Mouse (Mus musculus) monocyte, adult 5-6 weeks (primary cell): ENCODE measurements around the gene Golt1b. TPM values are rescaled to one million over a fixed set of nuclear protein-coding genes. Genes with fewer than 3 reads are reported as not detected.
"Not testable (repeated sequence)": the region's sequence is repeated elsewhere in the genome, so short reads cannot be mapped to it uniquely, and the experiment has no call there.

Experiments used
- ATAC-seq: fragments of 153-309, 156-312 bp; replicated peaks from 2 replicates; pipeline ENCODE4 v1.8.0; 2017; ENCODE audit warnings: mild to moderate bottlenecking; ENCODE audit not compliant: low TSS enrichment, insufficient number of reproducible peaks, severe bottlenecking, poor library complexity, low FRiP score
- total RNA-seq: library from RNA; stranded (forward); fragments of 200-1000, 200-491, 200-594 nt; gene quantifications from 3 replicates; pipeline ENCODE4 v1.2.3, GENCODE M21; 2017

Gene Golt1b
- total RNA-seq = 18.7 to 31.3 TPM (median 30.3 TPM) in 3 replicates

DNA sequence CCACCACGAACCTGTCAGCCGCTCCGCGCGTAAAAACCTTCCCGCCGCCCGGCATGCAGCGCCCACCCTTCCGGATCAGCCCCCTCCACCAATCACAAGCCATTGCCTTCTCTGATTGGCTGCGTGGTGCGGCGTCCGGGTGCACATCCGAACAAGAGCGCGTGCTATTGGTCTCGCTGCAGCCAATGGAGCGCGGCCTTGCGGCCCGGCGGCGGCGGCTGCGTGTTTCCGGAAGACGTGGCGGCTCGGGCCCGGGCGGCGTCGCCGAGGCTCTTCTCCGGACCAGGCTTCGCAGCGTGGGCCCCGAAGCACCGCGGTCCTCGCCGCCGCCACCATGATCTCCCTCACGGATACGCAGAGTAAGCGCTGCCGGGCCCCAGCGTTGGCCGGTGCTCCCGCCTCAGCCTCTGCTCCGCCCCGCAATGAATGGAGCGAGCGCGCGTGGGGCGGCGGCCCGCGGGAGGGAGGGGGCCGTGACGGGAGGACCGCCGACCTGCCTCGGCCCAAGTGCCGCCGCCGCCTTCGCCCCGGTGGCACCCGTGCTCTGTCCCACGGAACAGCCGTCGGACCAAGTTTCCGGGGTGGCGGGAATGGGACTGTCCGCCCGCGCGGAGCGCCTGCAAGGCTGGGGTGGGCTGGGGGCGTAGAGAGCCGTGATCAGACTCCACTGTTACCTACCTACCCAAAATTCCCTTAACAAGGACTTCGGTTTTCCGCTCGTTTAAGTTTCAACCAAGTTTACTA is at the start of gene Golt1b, which contains the start of gene Recql:
Gene Golt1b, plus strand, starts transcription at position 211 of the 744 bp plus-strand sequence.
Gene Recql, minus strand, starts transcription at position 77 of the 744 bp plus-strand sequence.
- ATAC-seq = peak; percentile 98

DNA sequence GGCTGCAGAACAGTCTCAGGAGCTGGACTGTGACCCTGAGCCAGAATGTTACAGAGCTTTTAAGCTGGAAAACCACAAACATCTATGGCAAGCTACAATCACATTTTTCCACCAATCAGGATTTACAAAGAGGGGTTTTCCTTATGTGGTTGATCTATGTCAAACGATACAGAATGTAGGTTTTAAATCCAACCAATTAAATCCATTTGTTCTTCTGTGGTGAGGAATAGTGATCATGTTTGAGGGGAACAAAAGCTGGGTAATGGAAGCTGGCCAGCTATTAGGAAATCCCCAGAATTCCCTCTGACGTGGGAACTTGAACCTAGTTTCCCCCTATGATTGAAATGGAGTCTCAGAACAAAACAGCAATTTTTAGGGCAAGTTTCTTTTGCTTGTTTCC is 48.1 kb upstream of the Golt1b start:
- no peak for ATAC-seq

DNA sequence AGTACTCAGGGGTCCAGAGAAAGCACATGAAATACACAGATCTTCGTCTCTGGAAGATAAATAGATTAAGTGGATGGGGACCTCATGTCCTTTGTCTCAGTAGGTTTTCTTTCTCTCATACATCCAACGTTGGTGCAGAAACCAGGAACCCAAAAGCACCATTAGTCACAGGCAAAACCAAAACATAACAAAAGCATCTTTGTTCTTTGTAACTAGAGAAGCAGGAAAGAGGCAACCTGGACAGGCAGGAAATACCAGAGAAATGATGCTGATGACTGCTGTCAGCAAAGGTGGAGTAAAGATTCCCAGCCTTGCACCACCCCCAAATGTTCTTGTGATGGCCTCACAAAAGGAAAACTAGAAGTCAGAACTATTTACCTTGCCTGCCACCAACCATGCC is 47.4 kb upstream of the Golt1b start:
- no peak for ATAC-seq

DNA sequence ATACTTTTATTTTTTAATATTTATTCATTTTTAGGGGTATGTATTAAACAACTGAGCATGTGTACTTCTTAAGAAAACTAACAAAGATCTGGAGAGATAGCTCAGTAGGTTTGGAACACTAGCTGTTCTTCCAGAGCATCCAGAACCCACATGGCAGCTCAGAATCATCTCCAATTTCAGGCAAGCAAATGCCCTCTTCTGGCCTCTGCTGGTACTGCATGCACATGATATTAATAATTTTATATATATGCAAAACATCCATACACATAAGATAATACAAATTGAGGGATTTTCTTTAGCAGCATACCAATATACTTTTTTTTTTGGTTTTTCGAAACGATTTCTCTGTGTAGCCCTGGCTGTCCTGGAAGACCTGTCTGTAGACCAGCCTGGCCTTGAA is 43.5 kb upstream of the Golt1b start:
- ATAC-seq = no peak

DNA sequence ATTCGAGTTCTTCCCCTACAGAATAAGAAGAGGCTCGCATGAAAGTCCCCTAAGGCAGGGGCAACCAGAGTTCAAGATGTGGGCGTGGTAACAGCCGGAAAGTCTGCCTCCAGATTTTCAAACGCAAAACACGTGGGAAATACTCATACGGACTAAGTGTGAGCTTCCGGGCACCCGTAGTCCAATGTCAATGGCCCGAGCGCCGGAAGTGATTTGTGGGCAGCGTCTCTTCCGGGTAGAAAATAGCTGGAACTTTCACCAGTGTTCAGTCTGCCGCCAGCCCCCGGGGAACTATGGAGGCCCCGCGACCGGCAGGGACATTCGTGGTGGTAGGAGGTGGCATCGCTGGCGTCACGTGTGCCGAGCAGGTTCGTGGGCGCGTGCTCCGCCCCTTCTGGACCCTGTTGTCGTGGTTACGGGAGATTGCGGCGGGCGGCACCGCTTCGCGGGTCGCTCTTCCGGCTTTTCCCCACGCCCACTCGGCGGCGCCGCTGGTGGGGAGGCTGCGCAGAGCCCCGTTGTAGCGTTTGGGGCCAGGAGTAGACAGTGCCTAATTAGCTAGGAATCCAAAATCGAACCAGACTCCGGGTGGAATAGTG is 41.5 kb upstream of the Golt1b start, which contains the start of gene Pyroxd1:
Gene Pyroxd1, plus strand, starts transcription at position 215 of the 599 bp plus-strand sequence.
- peak; percentile 80 for ATAC-seq

DNA sequence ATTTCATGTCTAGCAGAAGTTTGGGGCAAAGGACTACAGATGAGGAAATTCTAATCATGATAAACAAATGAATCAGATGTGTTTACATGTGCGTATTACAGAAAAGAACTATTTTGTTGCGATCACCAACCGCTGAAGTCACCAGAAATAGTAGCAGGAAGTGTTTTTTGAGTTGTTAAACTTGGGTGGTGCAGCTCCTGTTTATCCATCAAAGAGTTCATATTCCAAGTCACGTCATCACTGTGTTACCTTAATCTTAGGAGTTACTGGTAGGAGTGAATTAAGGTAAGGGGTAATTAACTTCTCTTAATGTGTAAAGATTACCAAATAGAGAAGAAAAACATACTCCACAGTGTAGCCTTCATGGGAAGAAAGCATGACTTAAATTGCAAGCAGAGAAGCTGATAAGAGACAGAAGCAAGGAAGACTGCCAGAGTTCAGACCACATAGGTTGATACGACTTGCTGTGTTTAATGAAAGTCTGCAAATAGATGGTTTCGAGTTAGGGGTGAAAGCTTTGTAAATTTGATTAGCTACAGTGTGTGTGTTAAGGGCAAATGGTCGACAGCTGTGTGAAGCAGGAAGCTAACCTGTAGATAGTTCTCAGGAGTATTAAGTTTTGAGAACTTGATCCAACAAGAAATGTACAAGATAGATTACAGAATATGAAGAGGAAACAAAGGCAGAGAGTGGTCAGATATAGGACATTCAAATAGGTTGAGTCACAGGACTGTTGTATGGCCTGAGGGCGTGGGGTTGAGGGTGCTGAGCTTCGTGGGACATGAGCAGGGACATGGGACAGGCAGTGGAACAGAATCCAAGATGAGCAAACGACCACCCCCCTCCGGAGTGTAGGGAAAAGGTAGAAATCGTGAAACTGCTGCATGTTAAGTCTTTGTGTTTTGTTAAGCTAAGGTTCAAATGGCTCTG is 40.6 kb upstream of the Golt1b start:
- ATAC-seq = no peak

DNA sequence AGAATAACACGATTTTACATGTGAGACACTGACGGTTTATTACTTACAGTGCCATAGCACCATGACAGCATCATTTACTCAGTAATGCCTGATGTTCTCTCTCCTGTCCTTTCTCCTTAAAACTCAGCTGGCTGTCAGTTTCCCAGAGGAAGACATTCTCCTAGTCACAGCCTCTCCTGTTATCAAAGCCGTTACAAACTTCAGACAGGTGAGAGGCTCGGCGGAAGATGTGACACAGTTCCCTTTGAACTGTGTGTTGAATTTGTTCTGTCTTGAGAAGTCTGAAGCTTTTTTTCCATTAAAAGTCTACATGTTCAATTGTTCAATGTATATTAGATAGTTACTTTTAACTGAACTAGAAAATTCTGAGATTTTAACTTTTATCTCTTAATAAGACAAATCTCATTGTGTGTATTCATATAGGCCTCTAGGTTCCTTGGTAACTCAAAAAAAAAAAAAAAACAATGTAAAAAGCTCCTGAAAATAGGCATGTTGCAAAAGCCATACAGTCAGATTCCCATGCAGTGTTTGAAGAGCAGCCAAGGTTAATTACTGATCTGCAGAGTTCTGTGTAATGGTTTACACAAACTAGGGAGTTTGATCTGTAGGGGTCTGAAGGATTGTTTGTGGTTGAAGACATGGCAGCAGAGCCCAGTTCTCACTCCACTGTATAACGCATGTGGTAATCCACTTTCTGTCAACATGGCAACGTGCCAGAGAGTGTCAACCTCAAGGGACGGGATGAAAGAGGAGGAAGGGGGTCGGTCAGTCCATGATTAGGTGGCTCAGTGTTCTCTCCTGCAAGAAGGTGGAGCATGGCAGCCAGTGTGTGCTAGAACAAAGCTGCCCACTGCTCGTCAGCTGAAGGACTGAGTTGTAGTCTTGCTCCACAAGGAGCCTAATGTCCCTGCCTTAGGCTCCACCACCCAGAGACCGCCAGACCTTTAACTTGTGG is 39.3 kb upstream of the Golt1b start:
- ATAC-seq = no peak

DNA sequence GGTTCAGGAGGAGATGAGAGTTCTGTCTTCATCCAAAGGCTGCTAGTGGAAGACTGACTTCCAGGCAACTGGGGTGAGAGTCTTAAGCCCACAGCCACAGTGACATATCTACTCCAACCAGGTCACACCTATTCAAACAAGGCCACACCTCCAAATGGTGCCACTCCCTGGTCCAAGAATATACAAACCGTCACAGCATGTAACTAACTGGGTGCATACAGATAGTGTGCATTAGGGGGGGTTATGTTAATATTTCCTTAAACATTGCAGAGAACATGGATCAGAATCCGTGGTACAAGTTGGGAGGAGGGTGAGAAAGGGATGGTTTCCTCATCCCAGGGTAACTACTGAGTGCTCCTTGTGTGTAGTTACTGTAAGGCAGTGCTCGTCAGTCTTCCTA is 34.9 kb upstream of the Golt1b start:
- ATAC-seq = not testable (repeated sequence)

DNA sequence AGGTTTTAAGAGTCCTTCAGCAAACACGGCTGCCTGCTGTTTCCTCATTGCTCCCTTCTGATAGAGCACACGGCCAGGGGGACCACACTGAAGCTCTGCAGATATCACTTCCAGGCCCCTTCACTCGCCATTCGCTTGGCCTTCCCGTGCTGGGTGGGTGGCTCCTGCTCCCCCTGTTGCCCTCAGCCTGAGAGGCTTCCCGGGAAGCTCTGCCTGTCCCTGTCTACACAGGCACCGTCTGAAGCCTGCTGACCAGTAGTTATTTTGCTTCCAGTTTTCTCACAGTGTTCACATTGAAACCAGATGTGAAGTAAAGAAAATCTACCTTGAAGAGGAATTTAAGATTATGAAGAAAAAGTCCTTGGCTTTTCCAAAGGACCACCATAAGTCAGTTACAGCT is 29.9 kb upstream of the Golt1b start:
- ATAC-seq = no peak

DNA sequence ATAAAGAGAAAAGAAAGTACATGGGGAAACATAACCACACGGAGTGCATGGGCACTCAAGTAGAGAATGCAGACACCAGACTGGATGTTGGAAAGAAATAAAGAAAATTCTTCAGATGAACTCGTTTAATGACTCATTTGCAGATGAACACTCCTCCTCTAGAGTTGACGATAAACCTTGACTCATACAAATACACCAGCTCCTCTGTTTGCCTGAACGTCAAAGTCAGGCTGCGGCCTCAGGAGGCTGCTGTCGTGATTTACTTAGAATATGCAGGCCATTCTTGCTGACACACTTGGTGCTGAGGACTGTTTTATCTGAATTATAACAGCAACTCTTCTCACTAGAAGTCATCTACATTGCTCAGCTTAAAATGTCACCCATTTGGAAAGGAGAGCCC is 25.0 kb upstream of the Golt1b start:
- ATAC-seq = no peak

DNA sequence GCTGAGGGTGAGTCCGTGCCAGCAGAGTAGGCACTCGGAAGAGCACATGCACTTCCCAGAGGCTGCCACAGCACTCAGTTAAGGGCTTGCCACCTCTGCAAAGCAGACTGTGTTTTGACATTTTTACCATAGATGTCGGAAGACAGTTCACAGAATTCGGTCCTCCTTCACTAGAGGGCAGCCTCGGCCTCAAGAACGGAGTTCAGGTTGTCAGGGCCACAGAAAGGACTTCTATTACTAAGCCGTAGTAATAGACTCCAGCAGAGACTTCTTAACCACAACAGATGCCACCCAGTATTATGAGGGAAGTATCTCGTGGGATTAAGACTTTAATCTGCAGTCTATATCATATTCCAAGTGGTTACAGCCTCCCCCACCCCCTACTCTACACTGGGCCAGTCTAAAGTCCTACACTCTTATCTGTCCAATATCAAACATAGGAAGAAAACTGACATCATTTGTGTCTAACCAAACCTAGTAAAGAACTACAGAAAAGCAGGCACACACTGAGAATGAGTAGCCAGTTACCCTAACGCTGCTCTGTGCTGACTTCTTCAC is 23.9 kb upstream of the Golt1b start:
- ATAC-seq = no peak

DNA sequence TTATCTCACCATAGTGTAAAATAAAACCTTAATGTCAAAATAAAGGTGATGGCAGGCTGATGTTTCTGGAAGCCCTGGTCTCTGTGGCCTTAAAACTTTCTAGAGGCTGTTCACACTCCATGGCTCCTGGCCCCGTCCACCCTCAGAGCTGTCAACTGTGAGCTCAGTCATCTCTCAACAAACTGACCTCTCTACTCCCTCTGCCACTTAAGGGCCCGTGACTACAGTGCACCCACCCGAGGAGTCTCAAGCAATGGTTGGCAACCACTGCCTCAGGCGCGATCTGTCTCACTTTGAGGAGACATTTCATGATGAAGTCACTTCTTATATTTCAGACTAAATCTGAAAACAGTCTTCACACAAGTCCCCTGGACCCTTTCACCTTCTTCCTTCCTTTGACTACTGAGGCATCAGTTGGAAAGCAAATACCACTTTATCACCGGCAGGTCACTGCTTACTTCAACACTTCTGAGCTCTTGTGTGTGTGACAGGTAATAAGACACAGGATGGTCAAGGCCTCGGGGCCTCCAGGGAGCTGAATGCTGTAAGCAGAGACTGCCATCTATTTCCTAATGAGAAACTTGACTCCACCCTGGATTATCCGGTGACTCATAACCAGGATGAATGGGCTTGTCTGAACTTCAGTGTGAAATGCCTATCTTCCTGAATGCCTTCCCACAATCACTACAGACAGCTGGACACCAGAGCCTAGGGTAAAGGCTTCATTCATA is 21.1 kb upstream of the Golt1b start:
- ATAC-seq = no peak

DNA sequence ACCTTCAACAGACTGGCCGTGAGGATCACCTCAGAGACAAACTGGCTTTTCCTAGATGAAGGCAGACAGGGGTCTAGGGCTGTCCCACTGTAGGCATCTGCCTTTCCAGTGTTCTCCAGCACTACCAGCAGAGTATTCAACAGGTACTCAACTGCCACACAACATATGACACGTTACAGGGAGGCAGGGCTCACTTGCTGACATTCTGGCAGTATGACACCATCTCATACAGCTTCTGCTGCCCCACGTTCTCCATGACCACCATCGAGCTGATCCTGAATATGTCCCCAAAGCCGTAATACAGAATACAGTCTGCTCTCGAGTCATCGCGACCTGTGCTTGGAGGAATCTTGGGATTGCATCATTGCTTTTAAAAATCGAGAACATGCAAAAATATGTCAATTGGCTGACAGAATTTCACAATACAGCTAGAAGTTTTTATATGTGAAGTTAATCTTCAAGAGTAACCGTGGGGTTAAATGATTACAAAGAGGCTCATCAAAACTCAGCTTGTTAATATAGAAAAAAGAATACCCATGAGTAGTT is 20.5 kb upstream of the Golt1b start:
- ATAC-seq = no peak

DNA sequence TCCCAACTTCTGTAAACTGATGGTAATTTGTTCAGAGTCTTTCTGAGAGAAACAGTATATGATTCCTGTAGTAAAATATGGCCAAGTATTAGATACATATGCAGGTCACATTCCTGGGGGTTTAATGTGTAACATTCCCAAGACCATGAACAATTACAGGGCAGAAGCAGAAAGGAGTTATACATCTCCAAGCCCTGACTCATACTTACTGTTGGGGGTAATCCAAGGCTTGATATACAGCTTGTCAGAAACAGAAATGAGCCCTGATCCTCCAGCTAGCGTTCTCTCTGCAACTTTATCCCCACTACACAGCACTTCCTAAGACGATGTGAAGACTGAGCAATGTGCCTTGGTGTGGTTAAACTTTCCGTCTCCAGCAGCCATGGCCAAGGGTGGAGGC is 19.5 kb upstream of the Golt1b start:
- no peak for ATAC-seq

DNA sequence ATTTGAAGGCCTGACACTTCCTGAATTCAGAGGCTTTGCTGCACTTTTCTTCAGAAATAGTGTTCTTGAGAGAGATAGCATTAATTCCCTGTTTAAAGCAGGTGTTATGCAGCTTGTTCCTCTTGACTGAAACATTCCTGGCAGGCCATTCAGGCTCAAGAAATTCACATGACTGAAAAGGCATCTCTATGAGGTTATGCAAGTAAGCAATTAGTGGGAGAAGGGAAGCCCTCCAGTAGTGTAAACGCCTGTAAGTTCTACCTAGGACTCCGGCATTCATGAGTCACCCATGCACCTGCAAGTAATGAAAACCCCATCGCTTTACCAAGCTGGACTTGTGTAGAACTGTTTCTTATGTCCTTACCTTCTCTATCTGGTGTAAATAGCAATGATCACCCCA is 17.5 kb upstream of the Golt1b start:
- no peak for ATAC-seq

DNA sequence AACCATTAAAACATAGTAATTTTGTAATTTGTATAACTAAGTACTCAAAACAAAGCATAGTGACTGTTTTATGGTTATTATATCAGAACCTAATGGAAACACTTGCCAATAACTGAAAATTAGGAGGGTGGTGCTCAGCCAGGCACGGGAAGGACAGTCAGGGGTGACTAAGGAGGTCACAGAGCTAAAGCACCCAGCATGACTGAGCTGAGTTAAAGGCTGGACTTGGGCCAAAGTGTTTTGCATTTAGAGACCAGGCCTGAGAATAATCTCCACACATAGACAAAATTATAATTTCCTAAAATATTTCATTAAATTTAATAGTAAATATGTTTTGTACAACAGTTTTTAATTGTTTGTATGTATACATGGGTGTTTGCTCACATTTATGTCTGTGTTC is 9.9 kb upstream of the Golt1b start:
- ATAC-seq = no peak
